21 mouse cellular contexts compared by ENCODE assay signal in genomic region chr16:5572780-5573179, GRCm38 (mm10).
DNase-seq lines count a peak whose midpoint lies in the region; ATAC-seq lines count a peak whose summit lies in the region.
"Had no signal": no experiment of that assay in that cellular context is flagged by ENCODE, and none has a peak within 500 bp of the region (broad histone marks: within the 10 kb centered on the region; RNA-seq: fewer than 3 reads in every experiment).

No protein-coding gene starts in this region.

- peak; percentile 49 for DNase-seq in heart, adult 11 months
- no peak for DNase-seq in heart, adult 9 months (ENCODE audit: low spot score in 2 of 2)
- DNase-seq in thymus, adult 18-20 months: no peak
- no peak for DNase-seq in frontal cortex, postnatal 14 days (ENCODE audit: low spot score in 2 of 2)
- DNase-seq: adrenal gland, postnatal 10 days; cerebellum, postnatal 14 days; lung, postnatal 4 days; right cerebral cortex, adult 18-20 months; thymus, postnatal 25 days had no signal

- H3K9ac ChIP-seq in neural tube, embryonic 12.5 days: no peak overlapping the region
- no peak overlapping the region for H3K9ac ChIP-seq in neural tube, embryonic 15.5 days (replicated peaks)
- no peak overlapping the region for H3K9ac ChIP-seq in forebrain, embryonic 16.5 days (replicated peaks; ENCODE audit: low read depth, low read length)
- H3K9ac ChIP-seq: embryonic facial prominence, embryonic 12.5 days; heart, embryonic 13.5 days; limb, embryonic 13.5 days; liver, embryonic 14.5 days; lung, embryonic 15.5 days had no signal

- no peak overlapping the region for H3K4me2 ChIP-seq in neural tube, embryonic 12.5 days (replicated peaks)
- H3K4me2 ChIP-seq in neural tube, embryonic 15.5 days: no peak overlapping the region
- H3K4me2 ChIP-seq in forebrain, embryonic 16.5 days (ENCODE audit: low read length): no peak overlapping the region
- H3K4me2 ChIP-seq: embryonic facial prominence, embryonic 12.5 days; heart, embryonic 13.5 days; limb, embryonic 13.5 days; lung, embryonic 15.5 days had no signal

- H3K4me3 ChIP-seq in neural tube, embryonic 12.5 days: no peak overlapping the region
- no peak overlapping the region for H3K4me3 ChIP-seq in neural tube, embryonic 15.5 days (replicated peaks)
- H3K4me3 ChIP-seq in forebrain, embryonic 16.5 days (replicated peaks; ENCODE audit: low read length): no peak overlapping the region
- H3K4me3 ChIP-seq: embryonic facial prominence, embryonic 12.5 days; heart, embryonic 13.5 days; limb, embryonic 13.5 days; lung, embryonic 15.5 days had no signal

- peak; percentile 44; the same call in 1 of the 2 replicates for ATAC-seq in neural tube, embryonic 12.5 days (ENCODE audit: low FRiP score, low read depth)
- ATAC-seq in neural tube, embryonic 15.5 days (ENCODE audit: low FRiP score): no peak
- ATAC-seq in forebrain, embryonic 16.5 days: peak; percentile 87
- ATAC-seq: activated CD4-positive, CD25-positive, alpha-beta regulatory T cell, adult 4 months; hindbrain, postnatal 0 days; intestine, postnatal 0 days had no signal

- no peaks in the 10 kb centered on the region for H3K36me3 ChIP-seq in neural tube, embryonic 12.5 days
- no peaks in the 10 kb centered on the region for H3K36me3 ChIP-seq in neural tube, embryonic 15.5 days
- H3K36me3 ChIP-seq in forebrain, embryonic 16.5 days (ENCODE audit: control insufficient read depth, insufficient read depth): no peaks in the 10 kb centered on the region
- H3K36me3 ChIP-seq: embryonic facial prominence, embryonic 12.5 days; G1E; heart, embryonic 13.5 days; limb, embryonic 13.5 days; lung, embryonic 15.5 days had no signal

- no peak overlapping the region for H3K27ac ChIP-seq in neural tube, embryonic 12.5 days
- no peak overlapping the region for H3K27ac ChIP-seq in neural tube, embryonic 15.5 days (replicated peaks)
- H3K27ac ChIP-seq in forebrain, embryonic 16.5 days (ENCODE audit: low read length): peak overlapping the region; percentile 37; the same call in 1 of the 2 replicates
- H3K27ac ChIP-seq: embryonic facial prominence, embryonic 12.5 days; heart, embryonic 13.5 days; hindbrain, postnatal 0 days; limb, embryonic 13.5 days; liver, embryonic 14.5 days; lung, embryonic 15.5 days had no signal

- H3K27me3 ChIP-seq in neural tube, embryonic 12.5 days (replicated peaks): no peaks in the 10 kb centered on the region
- no peaks in the 10 kb centered on the region for H3K27me3 ChIP-seq in neural tube, embryonic 15.5 days (replicated peaks)
- no peaks in the 10 kb centered on the region for H3K27me3 ChIP-seq in forebrain, embryonic 16.5 days (replicated peaks; ENCODE audit: control insufficient read depth, insufficient read depth, low read length)
- H3K27me3 ChIP-seq: embryonic facial prominence, embryonic 12.5 days; heart, embryonic 13.5 days; limb, embryonic 13.5 days; lung, embryonic 15.5 days had no signal

- peaks cover 10% of the 10 kb centered on the region for H3K4me1 ChIP-seq in neural tube, embryonic 12.5 days
- peaks cover 24% of the 10 kb centered on the region; the same call in 1 of the 2 replicates for H3K4me1 ChIP-seq in neural tube, embryonic 15.5 days
- peaks cover 28% of the 10 kb centered on the region for H3K4me1 ChIP-seq in forebrain, embryonic 16.5 days (replicated peaks; ENCODE audit: control insufficient read depth, insufficient read depth, low read length)
- H3K4me1 ChIP-seq: embryonic facial prominence, embryonic 12.5 days; heart, embryonic 13.5 days had no signal

- H3K9me3 ChIP-seq in neural tube, embryonic 12.5 days: no peaks in the 10 kb centered on the region
- H3K9me3 ChIP-seq in neural tube, embryonic 15.5 days (replicated peaks): no peaks in the 10 kb centered on the region
- no peaks in the 10 kb centered on the region for H3K9me3 ChIP-seq in forebrain, embryonic 16.5 days (ENCODE audit: control insufficient read depth, low read length)
- H3K9me3 ChIP-seq: embryonic facial prominence, embryonic 12.5 days; heart, embryonic 13.5 days; limb, embryonic 13.5 days; lung, embryonic 15.5 days had no signal
